ENCODE assay signal across 8 mouse cellular contexts in genomic region chr15:5117031-5117601, GRCm38 (mm10). TPM values are rescaled to one million over a fixed set of nuclear protein-coding genes. Genes with fewer than 3 reads are reported as not detected.
DNase-seq lines count a peak whose midpoint lies in the region; ATAC-seq lines count a peak whose summit lies in the region.

No protein-coding gene starts in this region.

- peak overlapping the region; percentile 97 for H3K9ac ChIP-seq in forebrain, embryonic 14.5 days (ENCODE audit: low read length)
- peak overlapping the region; percentile 91 for H3K9ac ChIP-seq in limb, embryonic 12.5 days (replicated peaks)
- H3K9ac ChIP-seq in neural tube, embryonic 13.5 days, result peak overlapping the region; percentile 97

- H3K27me3 ChIP-seq in forebrain, embryonic 14.5 days (replicated peaks; ENCODE audit: control insufficient read depth, insufficient read depth, low read length), result no peaks in the 10 kb centered on the region
- no peaks in the 10 kb centered on the region for H3K27me3 ChIP-seq in limb, embryonic 12.5 days
- H3K27me3 ChIP-seq in neural tube, embryonic 13.5 days, result no peaks in the 10 kb centered on the region

- peak overlapping the region; percentile 87 for H3K4me2 ChIP-seq in forebrain, embryonic 14.5 days (ENCODE audit: low read length)
- peak overlapping the region; percentile 80 for H3K4me2 ChIP-seq in limb, embryonic 12.5 days
- peak overlapping the region; percentile 91 for H3K4me2 ChIP-seq in neural tube, embryonic 13.5 days

- 3% methylated on average over 22 of the region's 22 CpGs for WGBS in forebrain, embryonic 14.5 days
- 4% methylated on average over 22 of the region's 22 CpGs for WGBS in limb, embryonic 12.5 days
- 2% methylated on average over 22 of the region's 22 CpGs for whole genome bisulfite sequencing in neural tube, embryonic 13.5 days

- H3K9me3 ChIP-seq in forebrain, embryonic 14.5 days (replicated peaks; ENCODE audit: control insufficient read depth, low read length), result no peaks in the 10 kb centered on the region
- no peaks in the 10 kb centered on the region for H3K9me3 ChIP-seq in limb, embryonic 12.5 days
- no peaks in the 10 kb centered on the region for H3K9me3 ChIP-seq in neural tube, embryonic 13.5 days

- H3K27ac ChIP-seq in forebrain, embryonic 14.5 days (ENCODE audit: low read depth, low read length), result peak overlapping the region; percentile 87
- H3K27ac ChIP-seq in limb, embryonic 12.5 days, result peak overlapping the region; percentile 97
- H3K27ac ChIP-seq in neural tube, embryonic 13.5 days (replicated peaks), result peak overlapping the region; percentile 92

- no peak for ATAC-seq in forebrain, embryonic 14.5 days
- ATAC-seq in limb, embryonic 12.5 days (ENCODE audit: insufficient number of reproducible peaks, insufficient read depth, low FRiP score, low TSS enrichment, low read depth), result no peak; the same call in 1 of the 2 replicates
- ATAC-seq in neural tube, embryonic 13.5 days (ENCODE audit: low read depth), result no peak

- H3K4me1 ChIP-seq in forebrain, embryonic 14.5 days (ENCODE audit: control insufficient read depth, insufficient read depth, low read length), result peaks cover 14% of the 10 kb centered on the region
- H3K4me1 ChIP-seq in limb, embryonic 12.5 days (replicated peaks), result peaks cover 17% of the 10 kb centered on the region
- H3K4me1 ChIP-seq in neural tube, embryonic 13.5 days (replicated peaks), result peaks cover 31% of the 10 kb centered on the region

- peak overlapping the region; percentile 93 for H3K4me3 ChIP-seq in forebrain, embryonic 14.5 days (ENCODE audit: low read depth, low read length)
- H3K4me3 ChIP-seq in limb, embryonic 12.5 days (replicated peaks), result peak overlapping the region; percentile 87
- H3K4me3 ChIP-seq in neural tube, embryonic 13.5 days, result peak overlapping the region; percentile 96

- peak; percentile 12 to 13 for DNase-seq in cerebellum, postnatal 10 days
- DNase-seq in cerebellum, adult 18-20 months, result no peak
- DNase-seq in CD8-positive naive resting alpha-beta T cell, adult 2 months (ENCODE audit: low read depth in 2 of 2, low spot score in 2 of 2), result peak; percentile 19 to 20
- no peak for DNase-seq in forebrain, embryonic 14.5 days (ENCODE audit: low spot score)
- no peak for DNase-seq in frontal cortex, postnatal 36 days (ENCODE audit: low spot score in 2 of 2)
- no peak for DNase-seq in right cerebral cortex, postnatal 25 days

- H3K36me3 ChIP-seq in forebrain, embryonic 14.5 days (ENCODE audit: control insufficient read depth, insufficient read depth, low read length), result peaks cover 44% of the 10 kb centered on the region
- H3K36me3 ChIP-seq in limb, embryonic 12.5 days, result peaks cover 48% of the 10 kb centered on the region
- peaks cover 48% of the 10 kb centered on the region for H3K36me3 ChIP-seq in neural tube, embryonic 13.5 days

RNA-seq across cellular contexts. Expression of gene Rpl37, which starts 0.7 kb away (rescaled TPM):
- polyA plus RNA-seq in forebrain, embryonic 14.5 days (2014; fragmentation: Nextera tagmentation; extraction: Ambion mirVana), result 391 and 567 TPM in 2 replicates
- 582 and 603 TPM in 2 replicates for polyA plus RNA-seq in limb, embryonic 12.5 days (2016; fragmentation: Nextera tagmentation; extraction: Ambion mirVana)
- 354 and 411 TPM in 2 replicates for polyA plus RNA-seq in neural tube, embryonic 13.5 days (2015; fragmentation: Nextera tagmentation; extraction: Ambion mirVana)

RNA-seq across cellular contexts. Expression of gene Card6, which starts 8.8 kb away (rescaled TPM):
- 0.72 and 0.85 TPM in 2 replicates for polyA plus RNA-seq in forebrain, embryonic 14.5 days (2014; fragmentation: Nextera tagmentation; extraction: Ambion mirVana)
- 0.70 and 0.73 TPM in 2 replicates for polyA plus RNA-seq in limb, embryonic 12.5 days (2016; fragmentation: Nextera tagmentation; extraction: Ambion mirVana)
- 1.1 and 2.0 TPM in 2 replicates for polyA plus RNA-seq in neural tube, embryonic 13.5 days (2015; fragmentation: Nextera tagmentation; extraction: Ambion mirVana)

RNA-seq across cellular contexts. Expression of gene Prkaa1, which starts 26.5 kb away (rescaled TPM):
- 15.7 and 17.0 TPM in 2 replicates for polyA plus RNA-seq in forebrain, embryonic 14.5 days (2014; fragmentation: Nextera tagmentation; extraction: Ambion mirVana)
- 16.1 and 17.5 TPM in 2 replicates for polyA plus RNA-seq in limb, embryonic 12.5 days (2016; fragmentation: Nextera tagmentation; extraction: Ambion mirVana)
- polyA plus RNA-seq in neural tube, embryonic 13.5 days (2015; fragmentation: Nextera tagmentation; extraction: Ambion mirVana), result 16.1 and 18.6 TPM in 2 replicates

RNA-seq across cellular contexts. Expression of gene C7, which starts 53.6 kb away (rescaled TPM):
- polyA plus RNA-seq in forebrain, embryonic 14.5 days (2014; fragmentation: Nextera tagmentation; extraction: Ambion mirVana), result 0.10 TPM in 1 of 2 replicates, not detected in the other
- not detected in 2 replicates for polyA plus RNA-seq in limb, embryonic 12.5 days (2016; fragmentation: Nextera tagmentation; extraction: Ambion mirVana)
- not detected in 2 replicates for polyA plus RNA-seq in neural tube, embryonic 13.5 days (2015; fragmentation: Nextera tagmentation; extraction: Ambion mirVana)

Comparison
In these comparisons a context has a peak if more than half of its experiments do, and no peak if none do; other contexts are left out.
1. DNase-seq: peak in cerebellum, postnatal 10 days (2 of 2) and CD8-positive naive resting alpha-beta T cell, adult 2 months (2 of 2); none in cerebellum, adult 18-20 months (0 of 2), forebrain, embryonic 14.5 days (single experiment), frontal cortex, postnatal 36 days (0 of 2) and right cerebral cortex, postnatal 25 days (single experiment).
2. Peak in every context shown above with its lines, with median percentiles within 50 percentile points of each other: H3K27ac ChIP-seq, H3K4me2 ChIP-seq, H3K4me3 ChIP-seq and H3K9ac ChIP-seq.